Mouse (Mus musculus) CH12.LX (cell line): Measurements from ENCODE around the gene Rnf10. TPM values are rescaled to one million over a fixed set of nuclear protein-coding genes. Genes with fewer than 3 reads are reported as not detected.

ENCODE experiments used
- DNase-seq: peaks from one replicate; pipeline ENCODE4 v3.0.0-alpha.2; 2013; ENCODE audit errors: extremely low read depth
- H3K27ac ChIP-seq: 2 replicates; pipeline ENCODE4 v1.5.1; 2012; ENCODE audit warnings: low read depth, mild to moderate bottlenecking, control low read depth, moderate library complexity; ENCODE audit not compliant: insufficient read depth
- H3K27me3 ChIP-seq: replicated peaks from 2 replicates; pipeline ENCODE3; 2012; ENCODE audit warnings: inconsistent platforms
- H3K36me3 ChIP-seq, 2 experiments: replicated peaks in 1 of 2; 2 replicates each; pipeline versions ENCODE3 to v1.6.1; 2012; ENCODE audit warnings: inconsistent platforms in 1 of 2, low read length in 1 of 2, mild to moderate bottlenecking in 1 of 2, mixed read lengths in 1 of 2, moderate library complexity in 1 of 2; ENCODE audit not compliant: control insufficient read depth in 1 of 2, insufficient read depth in 1 of 2
- H3K4me1 ChIP-seq, 2 experiments: 2 replicates each; pipeline ENCODE4 v1.6.1; 2012; ENCODE audit warnings: inconsistent platforms in 1 of 2, moderate library complexity in 1 of 2; ENCODE audit not compliant: insufficient read depth in 2 of 2, control insufficient read depth in 1 of 2
- H3K4me2 ChIP-seq: 2 replicates; pipeline ENCODE4 v1.6.1; 2012; ENCODE audit warnings: low read depth, mild to moderate bottlenecking, control low read depth; ENCODE audit not compliant: poor library complexity, insufficient read depth, severe bottlenecking
- H3K4me3 ChIP-seq, 3 experiments: fragments of 150-350 bp in 1 of 3; sonication (generic) in 1 of 3; replicated peaks in 1 of 3; 2 replicates each; pipeline versions ENCODE3 to v1.5.1; 2011 to 2012; ENCODE audit warnings: low read depth in 2 of 3, low read length in 2 of 3, mild to moderate bottlenecking in 2 of 3, moderate library complexity in 2 of 3, control low read depth in 1 of 3, improper control_type of control experiment in 1 of 3, inconsistent platforms in 1 of 3, mixed read lengths in 1 of 3; ENCODE audit not compliant: poor library complexity in 1 of 3
- H3K79me2 ChIP-seq: replicated peaks from 2 replicates; pipeline ENCODE4 v1.6.1; 2012; ENCODE audit warnings: mild to moderate bottlenecking, moderate library complexity; ENCODE audit not compliant: control insufficient read depth, poor library complexity, insufficient read depth, severe bottlenecking; ENCODE audit errors: extremely low read depth
- H3K9ac ChIP-seq: 2 replicates; pipeline ENCODE4 v1.6.1; 2012; ENCODE audit warnings: low read depth, mild to moderate bottlenecking, control low read depth, moderate library complexity; ENCODE audit not compliant: insufficient read depth
- H3K9me3 ChIP-seq: replicated peaks from 2 replicates; pipeline ENCODE3; 2012; ENCODE audit warnings: low read length, inconsistent platforms, mixed read lengths
- BHLHE40 ChIP-seq: IDR thresholded peaks from 2 replicates; pipeline ENCODE4 v1.6.1; 2011; ENCODE audit warnings: mild to moderate bottlenecking, low read depth, low read length, improper control_type of control experiment
- CHD1 ChIP-seq: IDR thresholded peaks from 2 replicates; pipeline ENCODE4 v1.6.1; 2012; ENCODE audit warnings: low read depth, low read length, improper control_type of control experiment, inconsistent platforms
- CTCF ChIP-seq, 2 experiments: IDR thresholded peaks in 1 of 2; conservative IDR thresholded peaks in 1 of 2; 2 replicates each; pipeline ENCODE4 v1.5.1; 2011 to 2012; ENCODE audit warnings: low read depth in 2 of 2, low read length in 2 of 2, improper control_type of control experiment in 1 of 2, inconsistent platforms in 1 of 2, mild to moderate bottlenecking in 1 of 2, moderate library complexity in 1 of 2
- GABPA ChIP-seq: IDR thresholded peaks from 2 replicates; pipeline ENCODE4 v1.6.1; 2012; ENCODE audit warnings: low read depth, low read length, improper control_type of control experiment, inconsistent platforms; ENCODE audit not compliant: insufficient replicate concordance
- JUN ChIP-seq: IDR thresholded peaks from 2 replicates; pipeline ENCODE4 v1.6.1; 2011; ENCODE audit warnings: low read depth, mild to moderate bottlenecking, low read length, improper control_type of control experiment, moderate library complexity; ENCODE audit not compliant: insufficient read depth
- POLR2AphosphoS2 ChIP-seq: IDR thresholded peaks from 2 replicates; pipeline ENCODE4 v1.6.1; 2011; ENCODE audit warnings: low read depth, low read length, improper control_type of control experiment
- SMC3 ChIP-seq: IDR thresholded peaks from 2 replicates; pipeline ENCODE4 v1.6.1; 2011; ENCODE audit warnings: low read depth, low read length, improper control_type of control experiment
- UBTF ChIP-seq: IDR thresholded peaks from 2 replicates; pipeline ENCODE4 v1.6.1; 2012; ENCODE audit warnings: low read depth, mild to moderate bottlenecking, inconsistent platforms, low read length, improper control_type of control experiment, moderate library complexity
- USF1 ChIP-seq: IDR thresholded peaks from 2 replicates; pipeline ENCODE4 v1.6.1; 2014; ENCODE audit warnings: low read depth, mild to moderate bottlenecking, inconsistent platforms, low read length, improper control_type of control experiment
- ZC3H11A ChIP-seq: IDR thresholded peaks from 2 replicates; pipeline ENCODE4 v1.6.1; 2012; ENCODE audit warnings: low read depth, mild to moderate bottlenecking, inconsistent platforms, low read length, improper control_type of control experiment
- dilution Hi-C: fragments of 300-500 bp; cut with MboI; formaldehyde crosslinking; loops from 2 replicates; pipeline ENCODE4 v1.14.3; 2020; ENCODE audit warnings: low sequenced_read_pairs; ENCODE audit not compliant: extremely low pct_unique_long_range_greater_than_20kb, extremely low pct_ligation_motif_present
- in situ Hi-C: fragments of 300-500 bp; cut with MboI; formaldehyde crosslinking; loops from 3 replicates; pipeline ENCODE4 v1.14.3; 2019; ENCODE audit warnings: low sequenced_read_pairs, low pct_ligation_motif_present, low pct_unique_long_range_greater_than_20kb, mixed read lengths
- polyA plus RNA-seq: library from polyadenylated mRNA; unstranded; fragments of >175 nt; gene quantifications from 2 replicates; pipeline ENCODE4 v1.2.1, GENCODE M21; 2012; ENCODE audit warnings: low read depth; ENCODE audit not compliant: insufficient read length
- total RNA-seq, 2 experiments: library from RNA; depleted of rRNA; stranded (reverse); fragments of 300-350 nt in 1 of 2; fragments of >200 nt in 1 of 2; gene quantifications; 2 replicates each; pipeline ENCODE4 v1.2.3; 2012 to 2014

Gene Rnf10
- total and polyA plus RNA-seq, 3 experiments, result 38.5 to 187 (median 63.6) TPM

- H3K4me1 ChIP-seq, result peaks cover 12 to 20% of the 10 kb centered on the region in 2 experiments
- H3K27ac ChIP-seq, result no peak overlapping the region
- DNase-seq, result no peak
- no peaks in the 10 kb centered on the region for H3K79me2 ChIP-seq
- no peaks in the 10 kb centered on the region for H3K9me3 ChIP-seq
- H3K4me2 ChIP-seq, result no peak overlapping the region
- in situ Hi-C loops, result no loop called here
- TF ChIP-seq USF1 (peak; percentile 37), GABPA (no peak), UBTF (no peak)
- no peaks in the 10 kb centered on the region for H3K36me3 ChIP-seq
- peaks cover 5% of the 10 kb centered on the region for H3K27me3 ChIP-seq
- dilution Hi-C loops, result no loop called here
- H3K4me3 ChIP-seq, result no peak overlapping the region
- H3K9ac ChIP-seq, result no peak overlapping the region
Measured at GRCm38 (mm10) chr5:115230830-115231551, 41.7 kb downstream of the Rnf10 start.

GRCm38 (mm10) chr5:115222485-115222884, 50.2 kb downstream of the Rnf10 start:
- Histone ChIP-seq H3K36me3 (no peaks in the 10 kb centered on the region), H3K27ac (no peak overlapping the region), H3K27me3 (no peaks in the 10 kb centered on the region), H3K4me3 (no peak overlapping the region), H3K79me2 (no peaks in the 10 kb centered on the region), H3K9ac (no peak overlapping the region), H3K4me2 (no peak overlapping the region), H3K9me3 (peaks cover 13% of the 10 kb centered on the region), H3K4me1 (peaks cover 0 to 14% of the 10 kb centered on the region in 2 experiments; a peak in 2 of 4 replicates)
- TF ChIP-seq SMC3 (no peak), JUN (no peak), CTCF (conservative IDR thresholded peaks at IDR 0.05 in 1 of 2, IDR thresholded peaks at IDR 0.05 in 1 of 2; ENCODE audit: low read depth in 2 of 2, low read length in 2 of 2) (peak; percentile 15 to 30; a peak in 2 of 4 replicates)
- in situ Hi-C loops (no loop called here), dilution Hi-C loops (no loop called here)
- no peak for DNase-seq

- TF ChIP-seq CHD1 (no peak), POLR2AphosphoS2 (no peak), BHLHE40 (no peak), ZC3H11A (no peak)
- DNase-seq, result no peak
- no peaks in the 10 kb centered on the region for H3K79me2 ChIP-seq
- no peak overlapping the region for H3K27ac ChIP-seq
- H3K4me2 ChIP-seq, result no peak overlapping the region
- H3K9ac ChIP-seq, result no peak overlapping the region
- H3K9me3 ChIP-seq, result peaks cover 13% of the 10 kb centered on the region
- no peaks in the 10 kb centered on the region for H3K27me3 ChIP-seq
- no peak overlapping the region for H3K4me3 ChIP-seq
- no peaks in the 10 kb centered on the region for H3K36me3 ChIP-seq
- peaks cover 0 to 14% of the 10 kb centered on the region in 2 experiments; a peak in 2 of 4 replicates for H3K4me1 ChIP-seq
- dilution Hi-C loops, result no loop called here
- in situ Hi-C loops, result no loop called here
Measured at GRCm38 (mm10) chr5:115220931-115221640, 51.6 kb downstream of the Rnf10 start.
